Mouse (Mus musculus): ENCODE measurements around the gene Napb.

Gene Napb

GRCm38 (mm10) chr2:148687971-148688370 is 44.3 kb downstream of the Napb start:
- DNase-seq (ENCODE audit: low spot score in 2 of 2): no peak

GRCm38 (mm10) chr2:148686862-148687261 is 45.4 kb downstream of the Napb start:
- no peak for DNase-seq (ENCODE audit: low spot score in 2 of 2)

DNA sequence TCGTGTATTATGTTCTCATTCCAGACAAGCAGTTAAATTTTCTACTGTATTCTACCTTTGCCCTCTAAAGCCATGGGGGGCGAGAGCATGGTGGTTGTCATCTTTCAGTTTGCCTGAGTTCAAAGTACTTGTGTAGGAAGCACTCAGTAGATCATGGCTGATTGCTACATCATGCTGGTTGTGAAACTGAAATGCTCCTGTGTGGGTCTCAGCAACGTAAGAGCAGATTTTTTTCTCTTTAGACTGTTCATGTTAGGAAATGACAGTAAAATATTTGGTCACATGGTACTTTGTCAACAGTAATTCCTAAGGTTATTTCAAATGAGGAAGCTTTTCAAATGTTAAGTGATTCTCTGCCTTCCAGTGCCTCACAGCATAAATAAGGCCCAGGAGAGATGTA is 46.6 kb downstream of the Napb start:
- no peak for DNase-seq (ENCODE audit: low spot score in 2 of 2)

DNA sequence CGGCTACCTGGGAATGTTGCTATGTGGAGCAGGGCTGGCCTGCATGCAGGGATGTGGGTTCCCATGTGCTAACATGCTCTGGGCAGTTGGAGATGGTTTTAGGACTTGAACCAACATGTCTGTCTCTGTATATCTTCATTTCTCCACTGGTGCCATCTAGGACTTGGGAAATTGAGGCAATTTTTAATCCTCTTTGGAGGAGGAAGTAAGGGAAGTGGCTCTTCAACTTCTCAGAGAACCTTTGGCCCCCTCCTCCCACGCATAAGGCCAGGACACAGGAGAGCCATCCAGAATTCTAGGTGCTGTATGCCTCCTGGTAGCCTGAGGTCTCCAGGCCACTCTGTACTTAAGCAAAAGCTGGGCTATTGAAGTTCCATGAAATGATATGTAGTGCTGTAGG is 47.3 kb downstream of the Napb start:
- DNase-seq (ENCODE audit: low spot score in 2 of 2): no peak

- DNase-seq (ENCODE audit: low spot score in 2 of 2): no peak
Measured at GRCm38 (mm10) chr2:148683031-148683430, 49.2 kb downstream of the Napb start.

DNA sequence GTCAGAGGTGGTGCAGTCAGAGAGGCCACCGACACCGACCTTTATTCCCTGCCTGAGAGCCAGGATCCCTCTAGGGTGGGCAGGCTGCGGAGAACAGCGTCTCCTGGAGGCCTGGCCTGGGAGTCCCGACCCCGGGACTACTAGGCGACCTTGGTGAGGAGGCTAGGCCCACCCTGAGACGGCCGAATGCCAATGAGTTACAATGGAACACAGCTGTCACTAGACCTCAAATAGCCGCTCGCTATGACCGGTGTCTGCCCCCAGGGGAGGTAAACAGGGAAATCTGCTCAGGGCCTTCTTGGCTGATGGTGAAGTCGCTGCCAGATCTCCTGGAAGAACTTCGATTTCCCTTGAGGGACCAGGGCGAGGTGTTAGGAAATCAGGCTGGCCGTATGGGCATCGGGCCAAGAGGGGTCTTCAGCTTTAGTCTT is 50.8 kb downstream of the Napb start:
- peak in 1 of 2 experiments; percentile 62 for DNase-seq (ENCODE audit: low spot score in 2 of 2)

DNA sequence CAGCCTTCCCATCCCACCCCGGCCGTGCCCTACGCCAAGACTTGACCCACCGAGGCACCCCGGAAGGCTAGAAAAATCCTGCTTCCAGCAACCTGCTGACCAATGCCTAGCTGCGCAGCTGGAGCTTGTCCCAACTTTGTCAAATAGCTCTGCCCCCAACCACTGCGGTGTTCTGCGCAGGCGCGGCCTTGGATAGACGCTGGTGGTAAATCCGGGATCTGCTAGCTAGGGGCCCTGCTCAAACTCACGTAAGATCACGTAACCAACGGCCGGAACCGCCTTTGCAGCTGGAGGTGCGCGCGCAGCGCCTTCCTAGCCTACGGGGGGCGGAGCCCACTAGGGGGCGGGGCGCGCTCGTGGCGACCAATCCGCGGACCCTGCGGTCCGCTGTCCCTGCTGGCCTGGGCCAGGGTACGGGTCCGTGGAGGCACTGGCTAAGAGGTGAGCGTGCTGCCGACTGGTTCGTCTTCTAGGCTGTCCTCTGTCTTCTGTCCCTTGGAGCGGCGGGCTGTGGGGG is 51.4 kb downstream of the Napb start, which contains the start of gene Gzf1:
TSS of gene Gzf1 (plus strand) at position 249 of the 517 bp plus-strand sequence.
- DNase-seq (ENCODE audit: low spot score in 2 of 2): peak; percentile 99 to 100

DNA sequence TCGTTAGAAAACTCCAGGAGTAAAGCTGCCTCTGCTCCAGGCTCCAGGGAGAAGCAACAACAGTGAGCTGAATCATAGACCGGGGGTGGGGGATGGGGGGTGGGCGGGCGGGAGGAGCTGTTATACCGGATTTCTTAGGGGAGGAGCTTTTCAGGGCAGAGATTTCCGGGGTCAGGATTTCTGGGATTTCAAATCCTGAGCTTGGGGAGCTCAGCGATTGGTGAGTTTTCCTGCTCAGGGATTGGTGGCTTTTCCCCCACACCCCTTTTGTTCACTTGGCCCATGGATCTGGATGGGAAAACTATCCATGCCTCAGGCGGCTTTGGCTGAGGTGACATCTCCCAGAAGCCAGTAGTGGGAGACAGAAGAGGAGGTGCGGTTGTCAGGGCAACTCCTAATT is 52.9 kb downstream of the Napb start:
- DNase-seq (ENCODE audit: low spot score in 2 of 2): peak in 1 of 2 experiments; percentile 19

GRCm38 (mm10) chr2:148677801-148678200 is 54.5 kb downstream of the Napb start:
- peak; percentile 70 to 83 for DNase-seq (ENCODE audit: low spot score in 2 of 2)

DNA sequence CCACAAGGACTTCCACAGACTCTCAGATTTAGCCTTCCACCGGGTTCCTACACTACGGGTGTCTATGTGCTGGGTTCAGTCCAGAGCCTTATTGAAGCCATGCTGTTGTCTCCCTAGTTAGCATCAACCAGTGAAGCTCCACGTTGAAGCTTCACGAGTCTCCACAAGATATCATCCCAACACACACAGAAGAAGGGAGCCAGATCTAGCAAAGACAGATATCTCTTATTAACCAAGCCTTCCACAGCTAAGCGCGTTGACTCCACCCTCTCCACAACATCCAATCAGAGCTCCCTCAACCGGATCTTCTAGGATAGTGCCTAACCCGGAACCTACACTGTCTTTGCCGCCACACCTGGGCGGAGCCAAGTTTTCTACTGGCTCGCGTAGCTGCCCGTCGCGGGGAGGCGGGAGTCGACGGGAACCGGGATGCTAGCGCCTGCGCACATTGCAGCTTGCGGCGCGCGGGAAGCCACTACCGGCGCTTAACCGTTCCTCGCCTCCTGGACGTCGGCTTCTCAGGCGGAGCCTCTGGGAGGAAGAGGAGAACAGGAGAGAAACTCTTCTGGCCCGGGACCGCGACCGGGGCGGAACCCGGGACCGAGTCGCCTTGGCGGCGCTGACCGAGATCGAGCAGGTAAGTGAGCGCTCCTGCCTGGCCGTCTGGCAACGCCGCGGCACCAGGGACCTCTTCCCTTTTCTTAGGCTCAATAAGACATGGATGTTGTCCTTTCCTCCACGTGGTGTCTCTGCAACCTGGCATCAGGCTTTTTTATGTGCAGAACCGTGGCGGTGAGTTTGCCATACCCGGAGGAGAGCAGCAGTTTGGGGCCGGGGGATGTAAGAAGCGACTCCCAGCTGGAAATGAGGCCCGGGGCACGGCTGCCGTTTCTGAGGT is 59.8 kb downstream of the Napb start, which contains the start of gene Nxt1:
TSS of gene Nxt1 (plus strand) at position 403 of the 898 bp plus-strand sequence.
- DNase-seq (ENCODE audit: low spot score in 2 of 2): peak; percentile 99 to 100

DNA sequence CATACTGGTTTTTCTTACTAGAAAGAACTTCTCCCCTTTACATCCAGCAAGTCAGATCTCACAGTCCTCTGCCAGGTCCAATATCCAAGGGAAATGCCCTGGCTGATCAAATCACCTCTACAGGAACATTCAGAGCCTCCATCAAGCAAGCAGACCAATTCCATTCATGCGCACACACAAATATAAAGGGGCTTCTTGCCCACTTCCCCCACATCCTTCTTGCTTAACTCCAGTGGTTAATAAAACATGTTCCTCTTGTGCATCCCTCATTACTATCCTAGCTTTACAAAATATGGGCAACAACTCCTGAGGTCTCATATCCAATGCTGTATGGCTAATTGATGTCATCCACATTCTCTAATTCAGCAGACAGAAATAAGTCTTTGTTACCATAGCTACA is 68.8 kb downstream of the Napb start:
- no peak for DNase-seq (ENCODE audit: low spot score in 2 of 2)

DNA sequence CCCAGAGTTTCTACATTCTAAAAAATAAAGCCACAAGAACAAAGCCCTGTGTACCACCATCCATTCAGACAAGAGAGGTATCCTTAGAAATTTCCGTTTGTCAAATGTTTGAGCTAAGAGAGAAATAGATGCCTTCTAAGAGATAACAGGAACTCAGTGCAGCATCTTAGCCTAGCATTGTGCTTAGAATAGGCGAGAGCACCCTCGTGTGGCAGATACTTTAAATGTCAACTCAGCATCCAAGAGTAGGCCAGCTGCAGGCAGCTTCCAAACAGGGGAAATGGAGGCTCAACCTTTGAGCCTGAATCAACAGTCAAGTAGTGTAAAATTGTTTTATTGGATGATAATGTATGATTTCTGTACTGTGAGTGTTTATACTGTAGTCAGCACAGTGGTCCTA is 77.3 kb downstream of the Napb start:
- DNase-seq (ENCODE audit: low spot score in 2 of 2): peak; percentile 45 to 59

DNA sequence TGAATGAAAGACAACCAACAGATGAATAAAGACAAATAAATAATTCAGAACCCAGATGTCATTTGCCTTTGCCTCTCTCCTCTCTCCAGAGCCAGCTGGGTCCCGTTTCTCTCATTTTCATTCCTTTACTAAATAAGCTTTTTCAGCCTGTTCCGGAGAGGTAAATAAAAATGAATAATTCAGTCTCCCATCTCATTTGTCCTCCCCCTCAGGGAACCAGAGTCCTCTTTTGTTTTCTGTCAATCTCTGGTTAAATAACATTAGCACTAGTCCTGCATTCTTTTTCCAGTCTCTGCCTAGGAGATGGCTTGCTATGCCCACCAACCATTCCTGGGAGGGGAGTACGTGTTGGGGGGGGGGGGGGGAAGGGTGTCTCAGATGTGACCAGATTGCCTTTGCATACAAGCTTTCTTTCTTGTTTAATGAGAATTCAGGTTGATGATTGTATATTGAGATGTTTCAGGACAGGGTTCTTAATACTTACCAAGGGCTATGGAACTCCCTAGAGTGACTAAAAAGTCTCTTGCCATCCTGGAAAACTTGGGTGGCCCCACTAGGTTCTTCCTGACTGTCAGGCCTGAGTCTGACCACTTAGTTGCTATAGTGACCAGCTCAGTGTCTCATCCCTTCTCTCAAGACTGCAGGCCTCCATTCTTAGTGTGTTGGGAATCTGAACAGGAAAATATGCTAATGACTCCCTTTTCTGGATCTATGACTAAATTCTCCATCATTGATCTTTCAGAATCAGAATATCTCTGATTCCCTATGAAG is 81.5 kb downstream of the Napb start:
- no peak for DNase-seq (ENCODE audit: low spot score in 2 of 2)

DNA sequence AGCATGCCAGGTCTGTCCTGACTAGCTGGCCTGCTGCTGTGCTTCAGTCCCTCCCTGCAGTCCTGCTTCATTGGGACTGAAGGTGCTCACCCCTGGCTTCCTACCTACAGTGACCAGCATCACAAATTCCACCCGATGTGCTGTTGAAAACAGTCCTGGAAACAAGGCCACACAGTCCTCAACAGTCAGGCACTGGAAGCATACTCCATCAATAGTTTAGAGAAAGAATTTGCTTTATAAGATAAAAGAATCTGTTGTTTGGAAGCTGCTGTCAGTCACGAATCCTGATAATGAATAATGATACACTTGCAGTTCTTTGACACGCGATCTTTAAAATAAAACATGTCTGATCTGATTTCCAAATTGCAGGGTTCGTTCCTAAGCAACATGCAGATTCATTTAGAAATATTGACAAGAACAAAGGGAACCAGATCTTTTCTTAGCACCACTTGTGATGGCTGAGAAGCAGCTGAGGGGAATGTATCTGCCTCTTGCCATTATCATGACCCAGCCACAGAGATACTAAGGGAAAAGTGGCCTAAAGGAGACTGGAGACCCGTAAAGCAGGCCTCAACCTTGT is 87.8 kb downstream of the Napb start:
- DNase-seq (ENCODE audit: low spot score in 2 of 2): no peak

Data from cerebellum, postnatal 4 days (tissue).